Mouse (Mus musculus): Measurements from ENCODE around the gene Syt1.
A peak's percentile ranks its signal among the peaks of the same experiment; 100 is the strongest.

The Syt1 gene

GRCm38 (mm10) chr10:108743759-108744158 is 267.0 kb downstream of the Syt1 start:
- DNase-seq = no peak

- DNase-seq = peak; percentile 65 to 77
Measured at GRCm38 (mm10) chr10:108733982-108734381, 276.8 kb downstream of the Syt1 start.

GRCm38 (mm10) chr10:108728961-108729360 is 281.8 kb downstream of the Syt1 start:
- peak in 1 of 2 experiments; percentile 41 for DNase-seq

GRCm38 (mm10) chr10:108726391-108726790 is 284.4 kb downstream of the Syt1 start:
- no peak for DNase-seq

GRCm38 (mm10) chr10:108724878-108725277 is 285.9 kb downstream of the Syt1 start:
- peak in 1 of 2 experiments; percentile 56 for DNase-seq

GRCm38 (mm10) chr10:108710514-108710913 is 300.3 kb downstream of the Syt1 start:
- DNase-seq = no peak

GRCm38 (mm10) chr10:108705658-108706057 is 305.1 kb downstream of the Syt1 start:
- no peak for DNase-seq

GRCm38 (mm10) chr10:108701361-108702128 is 309.2 kb downstream of the Syt1 start:
- no peak for DNase-seq

- DNase-seq = no peak
Measured at GRCm38 (mm10) chr10:108699946-108700345, 310.8 kb downstream of the Syt1 start, which contains the start of gene Gm5136. TSS of gene Gm5136 (minus strand) at chr10:108700160.

GRCm38 (mm10) chr10:108697062-108697461 is 313.7 kb downstream of the Syt1 start:
- no peak for DNase-seq

- no peak for DNase-seq
Measured at GRCm38 (mm10) chr10:108690954-108691353, 319.8 kb downstream of the Syt1 start.

GRCm38 (mm10) chr10:108686696-108687095 is 324.1 kb downstream of the Syt1 start:
- no peak for DNase-seq

- peak; percentile 54 to 59 for DNase-seq
Measured at GRCm38 (mm10) chr10:108679675-108680390, 330.9 kb downstream of the Syt1 start.

- no peak for DNase-seq
Measured at GRCm38 (mm10) chr10:108677053-108677452, 333.7 kb downstream of the Syt1 start.

GRCm38 (mm10) chr10:108668944-108669343 is 341.8 kb downstream of the Syt1 start:
- DNase-seq = no peak

- no peak for DNase-seq
Measured at GRCm38 (mm10) chr10:108660295-108660694, 350.5 kb downstream of the Syt1 start.

GRCm38 (mm10) chr10:108658300-108658699 is 352.5 kb downstream of the Syt1 start:
- DNase-seq = no peak

GRCm38 (mm10) chr10:108657669-108658068 is 353.1 kb downstream of the Syt1 start:
- no peak for DNase-seq

- no peak for DNase-seq
Measured at GRCm38 (mm10) chr10:108656898-108657297, 353.9 kb downstream of the Syt1 start.

- peak; percentile 43 to 51 for DNase-seq
Measured at GRCm38 (mm10) chr10:108655074-108655473, 355.7 kb downstream of the Syt1 start.

GRCm38 (mm10) chr10:108652831-108653230 is 358.0 kb downstream of the Syt1 start:
- DNase-seq = no peak

- DNase-seq = peak; percentile 67 to 68
Measured at GRCm38 (mm10) chr10:108652066-108652465, 358.7 kb downstream of the Syt1 start.

GRCm38 (mm10) chr10:108649174-108649573 is 361.6 kb downstream of the Syt1 start:
- DNase-seq = peak; percentile 48 to 61

GRCm38 (mm10) chr10:108643915-108644314 is 366.9 kb downstream of the Syt1 start:
- no peak for DNase-seq
